Mouse (Mus musculus): ENCODE results near the gene H2-DMb2.

- no peak for TF ChIP-seq POLR2A (IDR thresholded peaks at IDR 0.05; ENCODE audit: insufficient read length, low read depth)
- TF ChIP-seq REST (IDR thresholded peaks at IDR 0.05; ENCODE audit: insufficient read depth, insufficient read length), result no peak
- TF ChIP-seq MYOG (IDR thresholded peaks at IDR 0.05; ENCODE audit: control insufficient read depth in 1 of 3, insufficient read depth in 1 of 3, insufficient read length in 2 of 3, low read depth in 2 of 3), result no peak
- no peak for TF ChIP-seq MAX (IDR thresholded peaks at IDR 0.05; ENCODE audit: low read depth)
- no peak for TF ChIP-seq E2F4 (IDR thresholded peaks at IDR 0.05; ENCODE audit: insufficient read depth)
- TF ChIP-seq MYOD1 (IDR thresholded peaks at IDR 0.05; ENCODE audit: control insufficient read depth in 1 of 3, insufficient read length in 2 of 3, low read depth in 2 of 3), result no peak
- TF ChIP-seq USF1 (IDR thresholded peaks at IDR 0.05; ENCODE audit: low read depth), result no peak
- no peak for TF ChIP-seq POLR2AphosphoS2 (IDR thresholded peaks at IDR 0.05; ENCODE audit: insufficient read length, low read depth)
- TF ChIP-seq TCF12 (IDR thresholded peaks at IDR 0.05; ENCODE audit: insufficient read depth, poor library complexity, severe bottlenecking), result no peak
- TF ChIP-seq TCF3 (IDR thresholded peaks at IDR 0.05; ENCODE audit: insufficient read length, low read depth), result no peak
- TF ChIP-seq CEBPB (IDR thresholded peaks at IDR 0.05; ENCODE audit: insufficient read depth, poor library complexity, severe bottlenecking), result no peak
- TF ChIP-seq SRF (IDR thresholded peaks at IDR 0.05; ENCODE audit: control insufficient read depth, insufficient read length, low read depth), result no peak
Observed at GRCm38 (mm10) chr17:34142456-34143010, 574 bp upstream of the H2-DMb2 start.

Measured in myocyte (in vitro differentiated cells).